ENCODE assay signal across 9 mouse cellular contexts in the genomic region with DNA sequence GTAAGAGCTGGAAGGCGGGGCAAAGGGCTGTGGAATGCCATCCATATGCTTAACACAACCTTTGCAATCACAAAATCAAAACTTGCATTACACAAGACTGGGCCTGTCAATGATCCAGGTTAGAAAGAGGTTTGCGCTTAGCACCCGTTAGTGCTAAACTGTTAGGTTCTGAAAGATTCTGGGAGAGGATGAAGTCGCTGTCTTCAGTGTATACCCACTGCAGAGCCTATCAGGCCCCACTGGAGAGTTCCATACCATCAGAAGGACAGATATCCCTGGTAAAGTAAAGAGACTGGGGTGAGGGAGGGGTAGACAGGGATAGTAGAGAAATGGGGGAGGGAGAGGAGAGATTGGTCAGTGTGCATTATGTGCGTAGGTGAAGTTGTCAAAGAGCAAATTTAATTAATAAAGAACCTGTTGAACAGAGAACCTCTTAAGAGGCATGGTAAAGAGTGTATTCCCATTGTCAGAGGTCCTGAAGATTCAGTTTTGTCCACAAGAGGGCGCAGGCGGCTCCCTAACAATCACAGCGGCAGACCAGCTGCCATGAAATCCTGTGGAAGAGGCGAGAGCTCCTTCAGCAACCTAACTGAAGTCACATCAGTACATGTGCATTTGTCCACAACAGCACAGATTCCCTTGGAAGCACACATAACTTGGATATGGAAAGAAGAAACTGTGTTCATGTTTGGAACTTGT. TPM values are rescaled to one million over a fixed set of nuclear protein-coding genes. Genes with fewer than 3 reads are reported as not detected.
DNase-seq lines count a peak whose midpoint lies in the region; ATAC-seq lines count a peak whose summit lies in the region.
"Had no signal": no experiment of that assay in that cellular context is flagged by ENCODE, and none has a peak within 500 bp of the region (broad histone marks: within the 10 kb centered on the region; RNA-seq: fewer than 3 reads in every experiment).

No protein-coding gene starts in this region.

- no peak overlapping the region for H3K4me3 ChIP-seq in hindbrain, embryonic 11.5 days (ENCODE audit: low read depth, low read length)
- H3K4me3 ChIP-seq: liver, embryonic 15.5 days had no signal

- WGBS in hindbrain, embryonic 11.5 days: 32% methylated on average over 9 of the region's 9 CpGs

- H3K4me1 ChIP-seq in hindbrain, embryonic 11.5 days (replicated peaks; ENCODE audit: control insufficient read depth, insufficient read depth, low read length): no peaks in the 10 kb centered on the region
- H3K4me1 ChIP-seq: liver, embryonic 15.5 days had no signal

- H3K9ac ChIP-seq in hindbrain, embryonic 11.5 days (ENCODE audit: low read depth, low read length): no peak overlapping the region
- H3K9ac ChIP-seq: liver, embryonic 15.5 days had no signal

- no peak overlapping the region for H3K4me2 ChIP-seq in hindbrain, embryonic 11.5 days (replicated peaks; ENCODE audit: low read depth, low read length)
- H3K4me2 ChIP-seq: liver, embryonic 15.5 days had no signal

- H3K36me3 ChIP-seq in hindbrain, embryonic 11.5 days (ENCODE audit: control insufficient read depth, insufficient read depth, low read length): no peaks in the 10 kb centered on the region
- H3K36me3 ChIP-seq: liver, embryonic 15.5 days had no signal

- H3K27me3 ChIP-seq in hindbrain, embryonic 11.5 days (ENCODE audit: control insufficient read depth, insufficient read depth, low read length): no peaks in the 10 kb centered on the region
- H3K27me3 ChIP-seq: liver, embryonic 15.5 days had no signal

- DNase-seq in Muller cell, postnatal 12 days (ENCODE audit: inconsistent ontology term): peak; percentile 61
- peak; percentile 75 for DNase-seq in cerebellum, adult 9-10 months
- DNase-seq in hindbrain, embryonic 11.5 days (ENCODE audit: low spot score): peak; percentile 93
- peak; percentile 58 to 88 for DNase-seq in layer of hippocampus, adult 8-10 months (ENCODE audit: low spot score in 2 of 2)
- DNase-seq in lung, postnatal 14 days: peak; percentile 90
- peak; percentile 54 for DNase-seq in retina, adult 2 months (ENCODE audit: low read depth, low spot score)
- peak; percentile 73 for DNase-seq in thymus, postnatal 14 days

- no peaks in the 10 kb centered on the region for H3K9me3 ChIP-seq in hindbrain, embryonic 11.5 days (ENCODE audit: control insufficient read depth, low read length)
- H3K9me3 ChIP-seq: liver, embryonic 15.5 days had no signal

- no peak overlapping the region for H3K27ac ChIP-seq in hindbrain, embryonic 11.5 days (ENCODE audit: low read depth, low read length)
- H3K27ac ChIP-seq: liver, embryonic 15.5 days had no signal

- peak; percentile 100 for ATAC-seq in frontal cortex, adult (ENCODE audit: low TSS enrichment)
- ATAC-seq in hindbrain, embryonic 11.5 days (ENCODE audit: low FRiP score): peak; percentile 75

RNA-seq across cellular contexts. Expression of a gene that starts 13.9 kb away (rescaled TPM):
- 146 and 157 TPM in 2 replicates for polyA plus RNA-seq in hindbrain, embryonic 11.5 days (2014; fragmentation: Nextera tagmentation; extraction: Ambion mirVana)
- total RNA-seq in layer of hippocampus, adult 8-10 months (2022): 10 to 100 TPM; 52.2 to 60.2 (median 56.5) TPM
